Mouse (Mus musculus): Measurements from ENCODE around the gene 2510002D24Rik.
"Not testable (repeated sequence)": the region's sequence is repeated elsewhere in the genome, so short reads cannot be mapped to it uniquely, and the experiment has no call there.

The 2510002D24Rik gene

GRCm38 (mm10) chr16:18858551-18858950, 22.2 kb downstream of the 2510002D24Rik start:
- DNase-seq = peak; percentile 55

- no peak for DNase-seq
These were observed 23.8 kb downstream of the 2510002D24Rik start for GRCm38 (mm10) chr16:18860186-18860585.

- DNase-seq = not testable (repeated sequence)
These were observed 34.1 kb downstream of the 2510002D24Rik start for GRCm38 (mm10) chr16:18870495-18870894.

- DNase-seq = no peak
These were observed 39.7 kb downstream of the 2510002D24Rik start for GRCm38 (mm10) chr16:18876091-18876441.

GRCm38 (mm10) chr16:18876442-18877308, 40.3 kb downstream of the 2510002D24Rik start, which contains the start of the genes Mrpl40 and Hira:
Mrpl40 (minus strand) TSS chr16:18876862.
Hira (plus strand) TSS chr16:18877037.
- DNase-seq = peak; percentile 94

- peak; percentile 58 for DNase-seq
These were observed 41.2 kb downstream of the 2510002D24Rik start for GRCm38 (mm10) chr16:18877386-18878090.

- DNase-seq = no peak
These were observed 41.8 kb downstream of the 2510002D24Rik start for GRCm38 (mm10) chr16:18878091-18878720.

GRCm38 (mm10) chr16:18884044-18884443, 47.7 kb downstream of the 2510002D24Rik start:
- DNase-seq = no peak

All from cerebellum, adult 11 months (tissue).